Mouse (Mus musculus): ENCODE measurements around the gene Pomgnt2. TPM values are rescaled to one million over a fixed set of nuclear protein-coding genes. Genes with fewer than 3 reads are reported as not detected.

Pomgnt2 gene
- polyA plus RNA-seq (2015; fragmentation: Nextera tagmentation; extraction: Ambion mirVana) = 34.3 and 37.8 TPM in 2 replicates

- H3K4me3 ChIP-seq (replicated peaks) = peak within 1 kb of the TSS; percentile 88
- H3K4me2 ChIP-seq = peak within 1 kb of the TSS; percentile 87
- no peaks in the 10 kb centered on the region for H3K9me3 ChIP-seq (replicated peaks)
- no peaks in the 10 kb centered on the region for H3K27me3 ChIP-seq (replicated peaks)
- no peaks in the 10 kb centered on the region for H3K36me3 ChIP-seq
- H3K9ac ChIP-seq (replicated peaks) = no peak within 1 kb of the TSS
- H3K27ac ChIP-seq (replicated peaks) = no peak within 1 kb of the TSS
- no peak for ATAC-seq (ENCODE audit: low FRiP score)
- H3K4me1 ChIP-seq = peaks cover 26% of the 10 kb centered on the region
Observed at GRCm38 (mm10) chr9:121997010-121997409, at the start of gene Pomgnt2. Pomgnt2 (minus strand) TSS chr9:121997110.

- ATAC-seq (ENCODE audit: low FRiP score) = no peak
- Histone ChIP-seq H3K9ac (replicated peaks) (no peak overlapping the region), H3K4me3 (replicated peaks) (no peak overlapping the region), H3K27me3 (replicated peaks) (no peaks in the 10 kb centered on the region), H3K4me1 (peaks cover 12% of the 10 kb centered on the region; the same call in 1 of the 2 replicates), H3K27ac (replicated peaks) (no peak overlapping the region), H3K4me2 (no peak overlapping the region), H3K36me3 (no peaks in the 10 kb centered on the region), H3K9me3 (replicated peaks) (no peaks in the 10 kb centered on the region)
- WGBS = 88% methylated on average over 4 of the region's 4 CpGs
Observed at GRCm38 (mm10) chr9:122039848-122040247, 42.9 kb upstream of the Pomgnt2 start.

- H3K9ac ChIP-seq (replicated peaks) = no peak overlapping the region
- no peak overlapping the region for H3K4me3 ChIP-seq (replicated peaks)
- 89% methylated on average over 1 of the region's 1 CpGs for WGBS
- no peaks in the 10 kb centered on the region for H3K36me3 ChIP-seq
- no peaks in the 10 kb centered on the region for H3K9me3 ChIP-seq (replicated peaks)
- no peak overlapping the region for H3K4me2 ChIP-seq
- H3K4me1 ChIP-seq = peaks cover 12% of the 10 kb centered on the region; the same call in 1 of the 2 replicates
- H3K27me3 ChIP-seq (replicated peaks) = no peaks in the 10 kb centered on the region
- ATAC-seq (ENCODE audit: low FRiP score) = no peak
- no peak overlapping the region for H3K27ac ChIP-seq (replicated peaks)
Observed at GRCm38 (mm10) chr9:122038631-122039030, 41.7 kb upstream of the Pomgnt2 start.

- 41% methylated on average over 4 of the region's 4 CpGs for WGBS
- Histone ChIP-seq H3K9me3 (replicated peaks) (no peaks in the 10 kb centered on the region), H3K9ac (replicated peaks) (no peak overlapping the region), H3K4me3 (replicated peaks) (no peak overlapping the region), H3K27ac (replicated peaks) (no peak overlapping the region), H3K36me3 (no peaks in the 10 kb centered on the region), H3K4me1 (peaks cover 12% of the 10 kb centered on the region; the same call in 1 of the 2 replicates), H3K27me3 (replicated peaks) (no peaks in the 10 kb centered on the region), H3K4me2 (no peak overlapping the region)
- ATAC-seq (ENCODE audit: low FRiP score) = no peak
Observed at GRCm38 (mm10) chr9:122036496-122037054, 39.7 kb upstream of the Pomgnt2 start.

GRCm38 (mm10) chr9:122035807-122036206 is 38.9 kb upstream of the Pomgnt2 start:
- no peak overlapping the region for H3K4me2 ChIP-seq
- 27% methylated on average over 5 of the region's 5 CpGs for WGBS
- no peak for ATAC-seq (ENCODE audit: low FRiP score)
- no peaks in the 10 kb centered on the region for H3K36me3 ChIP-seq
- no peak overlapping the region for H3K4me3 ChIP-seq (replicated peaks)
- H3K27ac ChIP-seq (replicated peaks) = no peak overlapping the region
- H3K9ac ChIP-seq (replicated peaks) = no peak overlapping the region
- peaks cover 13% of the 10 kb centered on the region; the same call in 1 of the 2 replicates for H3K4me1 ChIP-seq
- no peaks in the 10 kb centered on the region for H3K9me3 ChIP-seq (replicated peaks)
- no peaks in the 10 kb centered on the region for H3K27me3 ChIP-seq (replicated peaks)

- H3K4me2 ChIP-seq = no peak overlapping the region
- 93% methylated on average over 1 of the region's 1 CpGs for WGBS
- H3K9me3 ChIP-seq (replicated peaks) = no peaks in the 10 kb centered on the region
- H3K4me1 ChIP-seq = peaks cover 20% of the 10 kb centered on the region; the same call in 1 of the 2 replicates
- H3K4me3 ChIP-seq (replicated peaks) = no peak overlapping the region
- no peaks in the 10 kb centered on the region for H3K36me3 ChIP-seq
- H3K9ac ChIP-seq (replicated peaks) = no peak overlapping the region
- H3K27me3 ChIP-seq (replicated peaks) = no peaks in the 10 kb centered on the region
- no peak for ATAC-seq (ENCODE audit: low FRiP score)
- H3K27ac ChIP-seq (replicated peaks) = no peak overlapping the region
Observed at GRCm38 (mm10) chr9:122034949-122035348, 38.0 kb upstream of the Pomgnt2 start.

GRCm38 (mm10) chr9:122032071-122032470 is 35.2 kb upstream of the Pomgnt2 start:
- 88% methylated on average over 3 of the region's 3 CpGs for WGBS
- Histone ChIP-seq H3K27ac (replicated peaks) (no peak overlapping the region), H3K4me1 (peaks cover 23% of the 10 kb centered on the region; the same call in 1 of the 2 replicates), H3K4me3 (replicated peaks) (no peak overlapping the region), H3K36me3 (no peaks in the 10 kb centered on the region), H3K9me3 (replicated peaks) (no peaks in the 10 kb centered on the region), H3K9ac (replicated peaks) (no peak overlapping the region), H3K4me2 (no peak overlapping the region), H3K27me3 (replicated peaks) (no peaks in the 10 kb centered on the region)
- no peak for ATAC-seq (ENCODE audit: low FRiP score)

- H3K4me2 ChIP-seq = no peak overlapping the region
- no peak overlapping the region for H3K9ac ChIP-seq (replicated peaks)
- H3K4me1 ChIP-seq = peaks cover 19% of the 10 kb centered on the region
- 44% methylated on average over 5 of the region's 5 CpGs for WGBS
- H3K36me3 ChIP-seq = no peaks in the 10 kb centered on the region
- H3K9me3 ChIP-seq (replicated peaks) = no peaks in the 10 kb centered on the region
- no peak overlapping the region for H3K4me3 ChIP-seq (replicated peaks)
- 0 out of 2 replicates have a peak, but pooled peaks have one; percentile 48 for ATAC-seq (ENCODE audit: low FRiP score)
- H3K27me3 ChIP-seq (replicated peaks) = no peaks in the 10 kb centered on the region
- H3K27ac ChIP-seq (replicated peaks) = no peak overlapping the region
Observed at GRCm38 (mm10) chr9:122030706-122031105, 33.8 kb upstream of the Pomgnt2 start.

- WGBS = 95% methylated on average over 7 of the region's 7 CpGs
- H3K4me2 ChIP-seq = no peak overlapping the region
- no peak overlapping the region for H3K4me3 ChIP-seq (replicated peaks)
- no peaks in the 10 kb centered on the region for H3K36me3 ChIP-seq
- no peaks in the 10 kb centered on the region for H3K27me3 ChIP-seq (replicated peaks)
- H3K4me1 ChIP-seq = peaks cover 18% of the 10 kb centered on the region
- H3K9ac ChIP-seq (replicated peaks) = no peak overlapping the region
- H3K27ac ChIP-seq (replicated peaks) = no peak overlapping the region
- H3K9me3 ChIP-seq (replicated peaks) = no peaks in the 10 kb centered on the region
- ATAC-seq (ENCODE audit: low FRiP score) = no peak
Observed at GRCm38 (mm10) chr9:122029765-122030164, 32.9 kb upstream of the Pomgnt2 start.

- no peaks in the 10 kb centered on the region for H3K36me3 ChIP-seq
- no peak overlapping the region for H3K4me2 ChIP-seq
- H3K4me3 ChIP-seq (replicated peaks) = no peak overlapping the region
- no peaks in the 10 kb centered on the region for H3K27me3 ChIP-seq (replicated peaks)
- peaks cover 18% of the 10 kb centered on the region for H3K4me1 ChIP-seq
- no peak overlapping the region for H3K9ac ChIP-seq (replicated peaks)
- H3K9me3 ChIP-seq (replicated peaks) = no peaks in the 10 kb centered on the region
- no peak for ATAC-seq (ENCODE audit: low FRiP score)
- 83% methylated on average over 11 of the region's 11 CpGs for WGBS
- H3K27ac ChIP-seq (replicated peaks) = peak overlapping the region; percentile 56
Observed at GRCm38 (mm10) chr9:122027914-122028745, 31.2 kb upstream of the Pomgnt2 start.

- H3K36me3 ChIP-seq = no peaks in the 10 kb centered on the region
- peak overlapping the region; percentile 56 for H3K27ac ChIP-seq (replicated peaks)
- H3K9me3 ChIP-seq (replicated peaks) = no peaks in the 10 kb centered on the region
- no peak overlapping the region for H3K9ac ChIP-seq (replicated peaks)
- no peak for ATAC-seq (ENCODE audit: low FRiP score)
- no peak overlapping the region for H3K4me2 ChIP-seq
- H3K27me3 ChIP-seq (replicated peaks) = no peaks in the 10 kb centered on the region
- H3K4me1 ChIP-seq = peaks cover 18% of the 10 kb centered on the region
- no peak overlapping the region for H3K4me3 ChIP-seq (replicated peaks)
- 58% methylated on average over 6 of the region's 6 CpGs for WGBS
Observed at GRCm38 (mm10) chr9:122027081-122027913, 30.4 kb upstream of the Pomgnt2 start.
